Mouse (Mus musculus): Measurements from ENCODE around the gene Ly6g6e.
"Not testable (repeated sequence)": the region's sequence is repeated elsewhere in the genome, so short reads cannot be mapped to it uniquely, and the experiment has no call there.

Gene Ly6g6e

GRCm38 (mm10) chr17:35076507-35077176, at the start of gene Ly6g6e:
Gene Ly6g6e, plus strand, starts transcription at chr17:35076902.
- DNase-seq, result no peak

- peak in 1 of 2 experiments; percentile 42 for DNase-seq
These were observed 49.2 kb upstream of the Ly6g6e start, which contains the start of gene Sapcd1 for GRCm38 (mm10) chr17:35027277-35028068. Gene Sapcd1, minus strand, starts transcription at chr17:35028016.

- DNase-seq, result no peak
These were observed 48.4 kb upstream of the Ly6g6e start for GRCm38 (mm10) chr17:35028315-35028714.

GRCm38 (mm10) chr17:35029691-35030532, 46.8 kb upstream of the Ly6g6e start:
- DNase-seq, result peak in 1 of 2 experiments; percentile 21

- DNase-seq, result no peak
These were observed 45.4 kb upstream of the Ly6g6e start for GRCm38 (mm10) chr17:35031272-35031671.

- no peak for DNase-seq
These were observed 44.8 kb upstream of the Ly6g6e start for GRCm38 (mm10) chr17:35031880-35032279.

GRCm38 (mm10) chr17:35032323-35032870, 44.3 kb upstream of the Ly6g6e start:
- no peak for DNase-seq

- not testable (repeated sequence) for DNase-seq
These were observed 43.0 kb upstream of the Ly6g6e start for GRCm38 (mm10) chr17:35033703-35034102.

GRCm38 (mm10) chr17:35034896-35035295, 41.8 kb upstream of the Ly6g6e start:
- DNase-seq, result no peak

GRCm38 (mm10) chr17:35039121-35039873, 37.4 kb upstream of the Ly6g6e start:
- no peak for DNase-seq

- no peak for DNase-seq
These were observed 32.9 kb upstream of the Ly6g6e start for GRCm38 (mm10) chr17:35043794-35044193.

- DNase-seq, result no peak
These were observed 31.5 kb upstream of the Ly6g6e start for GRCm38 (mm10) chr17:35044904-35045806.

- DNase-seq, result peak in 1 of 2 experiments; percentile 38
These were observed 30.7 kb upstream of the Ly6g6e start for GRCm38 (mm10) chr17:35045807-35046680.

GRCm38 (mm10) chr17:35046681-35047455, 29.8 kb upstream of the Ly6g6e start, which contains the start of gene Msh5:
Gene Msh5, minus strand, starts transcription at chr17:35046745.
- peak; percentile 93 to 95 for DNase-seq

- no peak for DNase-seq
These were observed 29.0 kb upstream of the Ly6g6e start for GRCm38 (mm10) chr17:35047688-35048087.

GRCm38 (mm10) chr17:35048149-35048931, 28.4 kb upstream of the Ly6g6e start:
- DNase-seq, result no peak

GRCm38 (mm10) chr17:35048932-35049440, 27.7 kb upstream of the Ly6g6e start:
- no peak for DNase-seq

- DNase-seq, result peak in 1 of 2 experiments; percentile 21
These were observed 27.1 kb upstream of the Ly6g6e start, which contains the start of gene Clic1 for GRCm38 (mm10) chr17:35049561-35050016. Gene Clic1, plus strand, starts transcription at chr17:35049966.

Measured in cerebellum, adult 18-20 months (tissue).